Mouse (Mus musculus): ENCODE measurements at regions not wholly inside any gene's neighbourhood (a gene's known extent, or its start where the extent isn't known, plus 50 kb on each side); places are given as distances from the start of the nearest gene placed in this dataset.

DNA sequence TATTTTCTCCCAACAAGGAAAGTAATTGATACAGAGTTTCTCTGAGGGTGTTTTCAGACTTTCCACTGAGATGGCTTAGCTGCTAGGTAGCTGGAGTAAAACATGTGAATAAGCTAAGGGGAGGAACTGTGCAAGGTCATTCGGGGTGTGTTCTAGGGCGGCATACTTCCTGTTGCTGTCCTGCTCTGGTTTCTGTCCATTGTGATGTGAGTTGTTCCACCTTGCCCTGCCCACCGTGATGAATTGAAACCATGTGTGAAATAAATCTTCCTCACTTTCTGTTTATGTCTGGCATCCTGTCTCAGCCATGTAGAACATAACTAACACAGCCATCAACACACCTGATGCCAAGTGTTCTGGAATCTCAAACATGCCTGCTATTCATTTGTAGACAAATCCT is 472.6 kb upstream of the Nrp1 start:
- DNase-seq (ENCODE audit: extremely low spot score, low spot score): no peak

DNA sequence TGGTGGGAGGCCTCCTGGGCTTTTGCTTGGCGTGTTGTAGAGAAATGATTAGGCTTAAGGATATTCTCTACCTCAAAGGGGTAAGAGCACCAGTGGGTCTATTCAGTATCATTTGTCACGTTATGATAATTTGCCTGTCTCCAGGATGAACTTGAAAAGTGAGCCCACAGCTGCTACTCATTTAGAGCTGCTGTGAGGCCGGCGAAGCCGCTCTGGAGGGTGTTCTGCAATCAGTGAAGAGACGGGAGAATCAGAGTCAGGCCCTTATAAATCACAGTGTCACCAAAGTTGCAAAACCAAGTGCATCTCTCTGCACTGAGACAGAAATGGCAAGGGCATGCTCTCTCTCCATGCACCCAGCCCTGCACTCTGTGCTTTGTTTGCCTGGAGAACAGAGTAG is 467.7 kb upstream of the Nrp1 start:
- DNase-seq (ENCODE audit: extremely low spot score, low spot score): peak; percentile 32

DNA sequence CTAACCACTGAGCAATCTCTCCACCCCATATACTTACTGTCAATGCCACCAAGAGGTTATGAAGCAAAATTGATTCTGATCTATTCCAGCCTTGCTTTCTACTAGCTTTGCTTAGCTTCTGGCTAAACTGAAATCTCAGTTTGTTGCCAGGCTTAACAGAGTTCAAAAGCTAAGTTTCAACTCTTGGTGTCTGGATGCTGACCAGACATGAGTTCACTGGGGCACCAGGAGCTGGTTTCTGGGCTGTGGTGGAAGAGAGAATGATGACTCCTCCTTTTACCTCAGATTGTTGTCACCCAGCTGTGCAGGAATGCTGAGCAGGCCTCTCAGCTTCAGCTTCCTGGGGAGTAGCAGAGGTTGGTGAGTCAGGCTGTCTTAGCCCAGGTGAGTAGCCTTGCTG is 464.1 kb upstream of the Nrp1 start:
- no peak for DNase-seq (ENCODE audit: extremely low spot score, low spot score)

DNA sequence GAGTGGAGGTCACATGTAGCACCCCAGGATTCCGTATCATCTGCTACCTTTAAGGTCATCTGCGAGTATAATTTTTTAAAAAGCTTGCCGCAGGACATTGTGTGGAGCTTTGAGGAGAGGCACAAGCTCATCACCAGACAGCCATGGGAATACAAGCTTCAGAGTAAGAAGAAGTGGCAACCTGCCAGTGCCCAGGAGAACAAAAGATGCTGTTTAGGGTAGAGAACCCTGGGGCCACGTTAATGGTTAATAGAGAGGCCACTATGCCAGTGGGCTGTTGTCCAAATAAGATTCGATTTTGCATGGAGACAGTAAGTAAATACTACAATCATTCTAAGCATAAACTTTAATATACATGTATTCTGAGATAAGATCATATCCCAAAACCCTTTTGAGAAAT is 450.0 kb upstream of the Nrp1 start:
- DNase-seq (ENCODE audit: extremely low spot score, low spot score): no peak

DNA sequence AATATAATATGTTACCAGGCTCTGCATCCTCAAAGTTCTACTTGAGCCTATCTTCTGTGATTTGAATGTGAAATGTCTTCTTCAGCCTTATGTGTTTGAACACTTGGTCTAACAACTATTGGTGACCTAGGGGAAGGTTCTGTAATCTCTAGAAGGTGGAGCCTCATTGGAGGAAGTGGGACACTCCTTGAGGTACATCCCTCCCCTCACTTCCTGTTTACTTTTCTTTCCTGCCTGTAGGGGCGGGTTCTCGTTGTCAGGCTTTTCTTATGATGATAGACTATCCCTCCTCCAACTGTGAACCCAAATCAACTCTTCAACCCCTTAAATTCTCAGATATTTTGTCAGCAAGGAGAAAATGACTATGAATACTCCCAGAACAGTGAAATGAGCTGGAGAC is 448.8 kb upstream of the Nrp1 start:
- no peak for DNase-seq (ENCODE audit: extremely low spot score, low spot score)

DNA sequence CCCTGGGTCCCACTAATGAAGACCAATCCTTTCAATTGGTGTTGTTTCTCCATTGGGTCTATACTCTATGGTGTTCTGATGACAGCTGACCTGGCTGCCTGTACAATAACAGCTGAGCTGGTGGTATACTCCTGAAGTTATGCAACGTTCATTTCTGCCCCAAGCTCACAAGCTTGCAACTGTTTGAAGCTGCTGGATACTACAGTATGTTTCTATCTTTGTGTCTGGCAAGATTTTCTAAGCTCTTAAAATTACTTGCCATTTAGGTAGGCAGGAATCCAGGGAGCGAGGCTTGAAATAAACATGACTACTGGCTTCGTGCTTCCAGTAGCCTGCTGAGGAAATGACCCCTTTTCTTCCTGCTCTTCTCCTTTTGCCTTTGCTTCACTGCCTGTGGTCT is 444.3 kb upstream of the Nrp1 start:
- DNase-seq (ENCODE audit: extremely low spot score, low spot score): no peak

DNA sequence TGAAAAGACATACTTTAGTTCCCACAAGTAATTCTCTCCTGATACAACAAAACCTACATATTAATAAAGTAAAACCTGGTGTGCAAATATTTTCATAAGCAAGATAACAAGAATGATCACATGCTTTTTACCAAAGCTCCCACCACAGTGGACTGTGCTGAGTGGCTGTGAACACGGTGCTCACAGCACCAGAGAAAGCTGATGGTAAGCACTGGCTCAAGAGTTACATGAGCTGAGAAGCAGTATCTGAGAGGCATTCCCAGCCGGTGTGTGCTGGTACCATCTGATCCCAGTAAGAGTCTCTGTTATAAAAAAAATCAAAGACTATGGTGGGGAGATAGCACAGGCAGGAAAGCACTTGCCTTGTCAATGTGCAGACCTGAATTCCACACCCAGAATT is 443.5 kb upstream of the Nrp1 start:
- no peak for DNase-seq (ENCODE audit: extremely low spot score, low spot score)

DNA sequence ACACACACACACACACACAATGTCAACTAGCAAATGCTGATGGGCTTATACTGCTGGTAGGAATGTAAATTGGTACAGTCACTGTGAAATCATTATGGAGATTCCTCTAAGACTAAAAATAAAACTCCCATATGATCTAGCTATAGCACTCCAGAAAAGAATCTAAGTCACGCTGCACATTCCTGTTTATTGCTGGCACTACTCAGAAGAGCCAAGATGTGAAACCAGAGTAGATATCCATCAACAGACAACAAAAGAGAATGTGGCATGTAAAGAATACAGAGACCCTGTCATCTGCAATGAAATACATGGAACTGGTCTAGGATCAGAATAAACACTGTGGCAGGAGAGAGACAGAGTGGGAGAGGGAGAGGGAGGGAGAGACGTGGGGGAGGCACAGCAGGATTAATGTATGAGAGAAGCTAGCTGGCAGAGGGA is 442.8 kb upstream of the Nrp1 start:
- no peak for DNase-seq (ENCODE audit: extremely low spot score, low spot score)

DNA sequence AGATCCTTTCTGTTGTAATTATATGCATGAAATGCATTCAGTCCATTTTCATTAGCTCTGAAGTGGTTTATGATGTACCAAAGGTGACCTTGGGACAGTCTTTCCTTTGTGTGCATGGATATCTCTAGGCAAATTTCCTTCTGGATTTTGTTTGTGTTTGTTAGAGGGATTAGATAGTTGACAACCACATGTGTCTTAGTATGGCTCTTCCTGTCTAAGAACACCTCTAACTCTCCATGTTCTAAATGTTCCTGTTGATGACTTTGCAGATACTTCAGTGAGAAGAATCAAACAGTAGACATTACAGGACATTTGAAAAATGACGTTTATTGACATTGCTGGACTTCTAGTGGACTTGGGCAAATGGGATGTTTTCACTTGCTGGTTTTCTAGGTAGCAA is 436.5 kb upstream of the Nrp1 start:
- no peak for DNase-seq (ENCODE audit: extremely low spot score, low spot score)

DNA sequence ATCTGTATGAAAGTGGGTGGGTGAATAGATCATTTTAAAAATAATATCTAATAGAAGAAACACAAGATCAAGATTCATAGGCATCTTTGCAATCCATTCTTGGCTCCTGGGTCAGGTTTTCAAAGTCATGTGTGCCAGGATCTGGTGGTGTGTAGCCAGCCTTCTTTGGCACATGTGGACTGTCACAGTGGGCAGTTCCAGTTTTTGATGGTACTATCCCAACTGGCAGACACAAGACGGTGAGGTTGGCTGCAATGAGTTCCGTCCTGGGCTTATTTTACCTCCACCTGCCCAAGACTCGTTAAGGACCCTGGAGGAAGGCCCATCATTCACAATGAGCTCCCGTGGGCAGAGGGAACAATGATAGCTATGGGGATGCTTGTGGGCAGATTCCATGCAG is 435.1 kb upstream of the Nrp1 start:
- no peak for DNase-seq (ENCODE audit: extremely low spot score, low spot score)

DNA sequence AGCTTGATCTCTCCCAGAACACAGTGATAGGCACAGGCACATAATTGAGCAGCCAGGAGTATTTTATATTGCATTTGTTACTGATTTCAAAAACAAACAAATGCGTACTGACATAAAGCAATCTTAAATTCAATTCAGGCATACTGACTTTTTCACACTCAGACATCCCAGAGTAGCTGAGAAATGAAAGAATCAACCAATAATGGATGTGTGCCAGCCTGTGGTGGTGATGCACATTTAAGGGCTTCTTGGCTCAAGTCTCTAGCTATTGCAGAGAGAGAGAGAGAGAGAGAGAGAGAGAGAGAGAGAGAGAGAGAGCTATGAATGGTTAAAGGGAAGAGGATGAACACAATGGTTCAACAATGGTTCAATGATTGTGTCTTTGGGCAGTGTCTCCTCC is 426.1 kb upstream of the Nrp1 start:
- no peak for DNase-seq (ENCODE audit: extremely low spot score, low spot score)

DNA sequence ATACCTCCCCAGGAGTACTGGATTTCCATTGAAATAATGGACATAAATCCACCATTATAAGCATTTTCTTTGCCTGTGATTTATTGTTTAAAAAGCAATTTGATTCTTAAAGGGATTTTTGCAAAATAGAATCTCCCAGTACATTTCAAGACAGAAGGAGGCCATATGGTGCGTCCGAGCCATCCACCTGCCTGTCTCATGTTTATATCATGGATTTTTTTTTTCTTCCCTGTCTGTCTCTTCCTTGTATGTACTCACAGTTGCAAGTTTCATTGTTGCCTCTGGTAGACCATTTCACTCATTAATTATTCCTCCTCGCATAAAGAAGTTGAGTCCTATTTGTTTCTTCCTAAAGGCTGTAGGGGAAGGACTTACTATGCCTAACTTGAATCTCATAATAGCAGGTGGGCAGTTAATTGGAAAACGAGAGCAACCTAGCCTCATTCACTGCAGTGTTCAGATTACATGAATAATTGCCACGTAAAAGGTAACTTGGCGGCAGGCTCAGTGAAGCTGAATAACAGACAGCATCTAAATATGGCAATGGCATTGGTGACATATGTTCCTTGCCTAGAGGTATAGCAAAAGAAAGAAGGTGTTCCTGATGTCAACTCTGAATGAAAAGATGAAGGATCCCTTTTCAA is 421.5 kb upstream of the Nrp1 start:
- DNase-seq (ENCODE audit: extremely low spot score, low spot score): no peak

DNA sequence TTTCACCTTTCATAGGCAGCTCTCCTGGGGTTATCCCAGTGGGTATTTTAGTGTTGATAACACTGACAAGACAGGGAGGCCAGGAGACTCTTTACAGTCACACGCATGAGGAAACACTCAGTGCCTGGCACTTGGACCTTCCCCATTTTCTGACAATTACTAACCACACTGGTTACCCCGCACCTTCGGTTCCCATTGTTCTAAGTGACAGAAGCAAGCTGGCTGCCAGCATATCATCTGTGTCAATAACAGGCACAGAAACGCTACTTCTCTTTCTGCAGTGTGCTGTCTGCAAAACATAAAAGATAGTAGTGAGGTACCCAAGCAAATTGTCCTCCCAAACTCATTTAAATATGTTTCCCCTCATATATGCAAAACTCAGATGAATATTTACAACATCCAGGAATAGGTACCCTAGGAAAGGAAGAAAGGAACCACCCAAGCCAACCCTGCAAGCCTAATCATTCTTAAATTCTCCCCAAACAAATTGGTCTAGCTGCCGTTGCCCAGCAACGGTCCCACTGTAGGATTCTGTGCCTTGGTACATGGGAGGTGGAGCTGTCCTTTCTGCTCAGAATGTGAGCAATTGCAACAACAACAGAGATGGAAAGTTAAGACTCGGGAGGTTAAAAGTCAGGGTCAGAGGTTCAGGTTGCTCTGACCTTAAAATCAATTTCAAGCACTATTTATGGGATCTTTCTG is 419.0 kb upstream of the Nrp1 start:
- DNase-seq (ENCODE audit: extremely low spot score, low spot score): peak; percentile 44

DNA sequence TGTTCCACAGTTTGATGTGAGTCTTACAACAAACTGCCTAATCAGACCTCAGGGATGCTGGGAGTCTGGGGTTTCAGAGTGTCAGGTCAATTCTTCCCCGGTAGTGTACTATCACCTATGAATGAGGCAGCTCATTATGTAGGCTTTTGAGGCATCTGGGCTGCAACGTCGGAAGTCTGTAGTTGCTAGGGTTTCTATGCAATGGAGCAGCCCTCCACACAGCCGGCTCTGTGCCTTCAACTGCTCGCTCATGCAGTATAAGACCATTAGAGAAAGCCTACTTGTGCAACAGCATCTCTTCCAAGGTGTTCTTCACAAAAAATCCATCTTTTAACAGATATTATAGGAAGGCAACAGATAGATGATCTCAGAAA is 418.4 kb upstream of the Nrp1 start:
- peak; percentile 16 for DNase-seq (ENCODE audit: extremely low spot score, low spot score)

DNA sequence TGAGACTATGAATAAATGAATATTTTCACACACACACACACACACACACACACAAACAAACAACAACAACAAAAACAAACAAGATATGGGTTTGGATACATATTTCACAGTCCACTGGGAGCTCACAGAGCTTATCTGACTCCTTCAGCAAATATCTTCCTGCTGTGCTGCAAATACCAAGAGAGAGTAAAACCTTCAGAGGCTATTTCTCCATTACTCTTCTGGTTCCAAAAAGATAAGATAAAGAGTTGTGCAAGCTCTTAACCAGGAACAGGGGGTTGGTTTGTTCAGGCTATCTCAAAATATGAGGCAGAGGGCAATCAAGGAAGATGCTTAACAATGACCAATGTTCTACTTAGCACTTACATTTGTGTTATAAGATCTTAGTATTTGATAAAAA is 416.1 kb upstream of the Nrp1 start:
- DNase-seq (ENCODE audit: extremely low spot score, low spot score): no peak

DNA sequence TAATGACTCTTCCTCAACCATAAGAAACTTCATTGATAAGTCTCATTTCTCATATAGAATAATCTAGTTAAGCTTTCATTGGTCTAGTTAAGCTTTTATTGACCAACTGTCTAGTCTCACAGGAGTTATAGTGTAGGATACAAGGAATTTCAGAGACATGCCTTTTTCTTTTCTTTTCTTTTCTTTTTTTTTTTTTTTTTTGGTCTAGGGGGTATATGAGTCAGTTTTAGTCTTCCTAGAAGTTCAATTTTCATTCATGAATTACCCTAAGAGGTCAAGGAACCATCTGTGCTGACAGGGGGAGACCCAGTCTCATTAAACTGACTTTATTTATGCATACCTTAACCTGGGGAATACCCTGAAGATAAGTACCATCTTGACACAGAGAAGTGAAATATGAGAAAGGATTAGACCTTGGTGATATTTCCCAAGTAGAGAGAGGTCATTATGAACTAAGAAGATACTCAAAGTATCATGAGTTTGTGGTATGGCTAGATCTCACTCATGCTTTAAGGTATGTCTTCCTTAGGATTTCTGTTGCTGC is 413.4 kb upstream of the Nrp1 start:
- DNase-seq (ENCODE audit: extremely low spot score, low spot score): no peak

DNA sequence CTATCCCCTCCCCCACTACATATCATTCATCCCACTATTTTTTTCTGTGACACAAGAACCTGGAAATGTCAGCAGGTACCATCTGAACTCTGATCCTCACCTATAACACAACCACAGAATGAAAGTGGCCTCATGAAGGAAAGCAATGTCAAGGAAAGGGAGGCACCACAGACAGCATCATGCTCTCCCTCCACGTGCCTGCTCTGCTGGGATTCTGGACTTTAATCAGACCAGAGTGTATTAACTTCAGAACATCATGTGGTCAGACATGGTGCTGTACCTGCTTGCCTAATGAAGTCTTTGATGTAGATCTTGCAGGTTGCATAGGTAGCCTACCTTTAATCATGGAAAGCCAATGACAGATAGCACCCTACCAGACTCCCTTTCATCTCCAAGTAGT is 400.8 kb upstream of the Nrp1 start:
- no peak for DNase-seq (ENCODE audit: extremely low spot score, low spot score)

DNA sequence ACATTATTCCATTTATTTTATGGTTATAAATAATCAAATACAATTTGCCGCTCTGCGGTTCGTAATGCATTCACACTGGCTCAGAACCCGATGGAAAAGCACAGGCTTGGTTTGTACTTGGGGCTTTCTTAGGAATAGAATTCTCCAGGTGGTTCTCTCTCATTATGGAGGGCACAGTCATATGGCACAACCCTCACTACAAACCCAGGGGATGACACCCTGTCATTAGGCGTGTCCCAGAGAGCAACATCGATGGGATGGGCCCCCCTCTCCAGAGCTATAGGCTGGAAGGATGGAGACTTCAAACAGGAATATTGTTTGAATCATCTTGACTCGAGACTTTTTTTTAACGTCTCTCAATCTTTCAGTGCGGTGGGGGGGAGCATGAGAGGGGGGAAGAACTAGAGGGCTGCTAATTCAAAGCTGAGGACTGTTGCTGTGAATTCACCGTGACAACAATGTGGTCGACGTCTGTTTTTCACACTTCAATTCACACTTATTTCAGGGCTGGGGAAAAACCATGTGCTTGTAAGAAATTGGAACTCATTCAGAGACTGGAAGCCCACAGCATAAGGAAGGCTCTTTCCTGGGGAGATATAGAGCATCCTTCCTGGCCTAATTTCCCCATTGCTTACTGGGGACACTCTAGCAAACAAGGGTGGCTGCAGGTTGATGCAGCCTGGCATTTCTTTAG is 399.9 kb upstream of the Nrp1 start:
- no peak for DNase-seq (ENCODE audit: extremely low spot score, low spot score)

DNA sequence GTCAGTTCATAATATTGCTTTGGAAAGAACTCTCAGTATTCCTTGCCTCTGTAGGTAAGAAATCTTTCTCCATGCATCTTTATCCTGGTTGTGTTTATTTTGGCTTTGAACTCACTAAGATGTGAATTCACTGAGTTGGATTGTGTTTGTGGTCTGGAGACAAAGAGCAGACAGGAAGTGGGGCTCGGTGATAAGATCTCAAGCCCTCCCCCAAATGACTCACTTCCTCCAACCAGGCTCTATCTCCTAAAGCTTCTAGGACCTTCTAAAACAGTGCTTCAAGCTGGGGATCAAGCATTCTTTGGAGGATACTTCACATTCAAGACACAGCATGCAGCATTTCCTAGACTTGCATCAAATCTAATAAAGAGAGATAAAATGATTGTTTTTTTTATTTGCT is 395.5 kb upstream of the Nrp1 start:
- DNase-seq (ENCODE audit: extremely low spot score, low spot score): no peak

DNA sequence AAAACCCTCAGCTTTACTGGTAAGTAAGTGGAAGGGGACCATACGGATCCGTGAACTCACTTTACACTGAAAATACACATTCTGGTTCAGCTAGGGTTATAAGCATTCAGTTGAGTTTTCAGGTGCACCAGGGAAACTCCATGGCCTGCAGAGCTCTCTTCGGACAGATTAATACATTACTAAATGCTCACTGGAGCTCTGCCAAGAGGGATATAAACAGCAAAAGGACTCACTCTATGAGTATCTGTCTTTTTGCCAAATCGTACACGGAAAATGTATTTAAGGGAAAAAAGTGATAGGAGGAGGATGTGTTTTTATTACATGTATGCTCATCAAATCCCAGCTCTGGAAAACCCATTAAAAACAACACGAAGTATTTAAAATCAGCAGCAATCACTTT is 394.8 kb upstream of the Nrp1 start:
- DNase-seq (ENCODE audit: extremely low spot score, low spot score): no peak

DNA sequence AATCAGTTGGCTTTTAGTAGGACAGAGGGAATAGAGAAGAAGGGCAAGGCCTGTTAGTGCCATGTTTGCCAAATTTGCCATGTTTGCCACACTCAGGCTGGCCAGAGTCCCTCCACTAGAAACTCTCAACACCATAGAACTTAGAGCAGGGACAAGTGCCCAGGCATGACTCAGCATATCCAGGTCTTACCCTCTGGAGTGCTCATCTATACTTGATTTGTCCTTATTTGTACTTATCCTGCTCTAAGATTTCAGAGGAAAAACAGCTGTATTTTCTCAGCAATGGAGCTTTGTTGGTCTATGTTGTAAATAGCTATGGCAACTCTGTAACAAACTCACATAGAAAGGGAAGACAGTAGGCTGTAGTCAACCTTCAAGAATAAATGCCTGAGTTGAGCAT is 393.6 kb upstream of the Nrp1 start:
- DNase-seq (ENCODE audit: extremely low spot score, low spot score): no peak

DNA sequence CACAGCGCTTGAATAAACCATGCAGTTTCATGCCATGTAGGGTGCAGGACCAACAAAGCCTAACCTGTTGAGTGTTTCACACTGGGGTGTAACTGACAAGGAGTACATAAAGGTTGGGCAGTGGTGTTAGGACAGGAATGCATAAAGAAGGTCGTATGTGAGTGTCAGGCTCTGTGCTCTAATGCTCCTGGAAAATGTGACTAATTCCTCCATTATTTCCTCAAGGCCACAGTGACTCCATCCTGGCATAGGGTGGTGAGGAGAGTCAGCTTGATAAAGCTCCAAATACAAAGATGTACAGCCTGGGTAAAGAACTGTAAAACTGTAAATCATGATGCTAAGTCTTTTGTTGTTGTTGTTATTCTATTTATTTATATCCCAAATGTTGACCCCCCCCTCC is 393.1 kb upstream of the Nrp1 start:
- DNase-seq (ENCODE audit: extremely low spot score, low spot score): no peak

DNA sequence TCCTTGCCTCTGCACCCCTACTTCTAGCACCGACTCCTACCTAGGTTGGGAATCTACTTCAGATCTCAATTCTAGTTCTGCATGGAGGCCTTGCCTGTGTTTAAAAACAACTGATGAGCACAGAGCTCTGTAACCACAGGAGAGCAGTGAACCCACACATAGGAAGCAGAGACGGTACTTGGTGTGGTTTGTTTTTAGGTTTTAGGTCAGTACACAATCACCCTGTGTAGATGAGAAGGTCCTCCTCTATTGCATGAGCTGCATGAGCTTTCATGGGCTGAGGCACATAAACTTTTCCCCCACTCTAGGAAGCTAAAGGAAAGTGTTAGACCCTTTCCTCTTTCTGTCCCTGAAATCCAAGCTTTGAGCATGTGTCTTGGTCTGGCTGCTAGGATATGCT is 390.4 kb upstream of the Nrp1 start:
- no peak for DNase-seq (ENCODE audit: extremely low spot score, low spot score)

Data from neural tube, embryonic 10.5 days (tissue).